Mouse (Mus musculus) midbrain, embryonic 13.5 days (tissue): ENCODE results near the gene Mapkapk2. TPM values are rescaled to one million over a fixed set of nuclear protein-coding genes. Genes with fewer than 3 reads are reported as not detected.
A peak's percentile ranks its signal among the peaks of the same experiment; 100 is the strongest.
"Not testable (repeated sequence)": the region's sequence is repeated elsewhere in the genome, so short reads cannot be mapped to it uniquely, and the experiment has no call there.

Experiments used
- ATAC-seq: fragments of 200-750 bp; cut with Nextera tagmentation; 2 replicates; pipeline ENCODE4 v1.8.0; 2017; ENCODE audit warnings: mild to moderate bottlenecking, moderate TSS enrichment, moderate library complexity
- H3K27ac ChIP-seq: fragments of 300-500 bp; sonication (generic); 2 replicates; pipeline ENCODE4 v1.5.1; 2015; ENCODE audit warnings: inconsistent platforms, mild to moderate bottlenecking, moderate library complexity
- H3K27me3 ChIP-seq: fragments of 300-500 bp; sonication (generic); 2 replicates; pipeline ENCODE4 v1.6.1; 2015; ENCODE audit warnings: mild to moderate bottlenecking, inconsistent platforms
- H3K36me3 ChIP-seq: fragments of 300-500 bp; sonication (generic); 2 replicates; pipeline ENCODE4 v1.6.1; 2015; ENCODE audit warnings: mild to moderate bottlenecking, inconsistent platforms
- H3K4me1 ChIP-seq: fragments of 300-500 bp; sonication (generic); replicated peaks from 2 replicates; pipeline ENCODE4 v1.6.1; 2015; ENCODE audit warnings: inconsistent platforms
- H3K4me2 ChIP-seq: fragments of 300-500 bp; sonication (generic); replicated peaks from 2 replicates; pipeline ENCODE4 v1.6.1; 2015; ENCODE audit warnings: moderate library complexity, mild to moderate bottlenecking, inconsistent platforms
- H3K4me3 ChIP-seq: fragments of 300-500 bp; sonication (generic); replicated peaks from 2 replicates; pipeline ENCODE4 v1.5.1; 2015; ENCODE audit warnings: mild to moderate bottlenecking, inconsistent platforms
- H3K9ac ChIP-seq: fragments of 300-500 bp; sonication (generic); replicated peaks from 2 replicates; pipeline ENCODE4 v1.6.1; 2015; ENCODE audit warnings: mild to moderate bottlenecking, inconsistent platforms
- H3K9me3 ChIP-seq: fragments of 300-500 bp; sonication (generic); 2 replicates; pipeline ENCODE4 v1.6.1; 2016; ENCODE audit warnings: mild to moderate bottlenecking, inconsistent platforms
- WGBS: fragments of 180-500 bp; shearing (Covaris S2); methylation state at CpG from one replicate; pipeline ENCODE4 v1.1.7; 2015; 5-methylcytosine and 5-hydroxymethylcytosine counted together
- polyA plus RNA-seq: library from polyadenylated mRNA; unstranded; fragments of >200 nt; fragmentation: Nextera tagmentation; extraction: Ambion mirVana; gene quantifications from 2 replicates; pipeline ENCODE4 v1.2.1, GENCODE M21; 2015

Mapkapk2 gene
- 29.0 and 36.3 TPM in 2 replicates for polyA plus RNA-seq

GRCm38 (mm10) chr1:131097700-131098094 lies at the start of gene Mapkapk2:
Gene Mapkapk2 (minus strand): TSS chr1:131097826.
- Histone ChIP-seq H3K4me1 (peaks cover 42% of the 10 kb centered on the region), H3K9ac (peak within 1 kb of the TSS; percentile 95), H3K4me2 (peak within 1 kb of the TSS; percentile 74), H3K27me3 (no peaks in the 10 kb centered on the region), H3K36me3 (no peaks in the 10 kb centered on the region), H3K27ac (peak within 1 kb of the TSS; percentile 85), H3K9me3 (no peaks in the 10 kb centered on the region), H3K4me3 (peak within 1 kb of the TSS; percentile 93)
- peak; percentile 96 for ATAC-seq
- 0% methylated on average over 31 of the region's 32 CpGs for WGBS

GRCm38 (mm10) chr1:131146181-131146614 lies 48.6 kb upstream of the Mapkapk2 start:
- no peaks in the 10 kb centered on the region for H3K36me3 ChIP-seq
- no peaks in the 10 kb centered on the region for H3K9me3 ChIP-seq
- no peaks in the 10 kb centered on the region for H3K4me1 ChIP-seq
- H3K27ac ChIP-seq = no peak overlapping the region
- 87% methylated on average over 3 of the region's 3 CpGs for WGBS
- ATAC-seq = no peak
- H3K9ac ChIP-seq = no peak overlapping the region
- 0 out of 2 replicates have a peak, but pooled peaks cover 3% of the 10 kb centered on the region for H3K27me3 ChIP-seq
- H3K4me2 ChIP-seq = no peak overlapping the region
- H3K4me3 ChIP-seq = no peak overlapping the region

- H3K4me1 ChIP-seq, ATAC-seq, H3K36me3 ChIP-seq, H3K4me3 ChIP-seq, H3K9ac ChIP-seq, H3K9me3 ChIP-seq, H3K27ac ChIP-seq, H3K4me2 ChIP-seq, H3K27me3 ChIP-seq: not testable (repeated sequence)
- 89% methylated on average over 3 of the region's 3 CpGs for WGBS
Observed at GRCm38 (mm10) chr1:131145222-131145621, 47.6 kb upstream of the Mapkapk2 start.

GRCm38 (mm10) chr1:131142472-131142871 lies 44.8 kb upstream of the Mapkapk2 start:
- no peaks in the 10 kb centered on the region for H3K27me3 ChIP-seq
- no peak overlapping the region for H3K9ac ChIP-seq
- ATAC-seq = no peak
- no peak overlapping the region for H3K27ac ChIP-seq
- H3K9me3 ChIP-seq = no peaks in the 10 kb centered on the region
- 72% methylated on average over 1 of the region's 1 CpGs for WGBS
- H3K4me2 ChIP-seq = no peak overlapping the region
- H3K4me3 ChIP-seq = no peak overlapping the region
- no peaks in the 10 kb centered on the region for H3K36me3 ChIP-seq
- H3K4me1 ChIP-seq = peaks cover 8% of the 10 kb centered on the region

GRCm38 (mm10) chr1:131141449-131141848 lies 43.8 kb upstream of the Mapkapk2 start:
- WGBS = 76% methylated on average over 2 of the region's 2 CpGs
- Histone ChIP-seq H3K27ac (no peak overlapping the region), H3K4me1 (peaks cover 16% of the 10 kb centered on the region), H3K9ac (no peak overlapping the region), H3K27me3 (no peaks in the 10 kb centered on the region), H3K4me2 (no peak overlapping the region), H3K9me3 (no peaks in the 10 kb centered on the region), H3K36me3 (no peaks in the 10 kb centered on the region), H3K4me3 (no peak overlapping the region)
- ATAC-seq = no peak

GRCm38 (mm10) chr1:131139102-131140095 lies 41.8 kb upstream of the Mapkapk2 start:
- H3K4me1 ChIP-seq = peaks cover 37% of the 10 kb centered on the region
- peak overlapping the region; percentile 78; the same call in 1 of the 2 replicates for H3K4me3 ChIP-seq
- H3K27me3 ChIP-seq = no peaks in the 10 kb centered on the region
- peak overlapping the region; percentile 71 for H3K4me2 ChIP-seq
- WGBS = 72% methylated on average over 11 of the region's 11 CpGs
- H3K27ac ChIP-seq = no peak overlapping the region
- H3K9me3 ChIP-seq = no peaks in the 10 kb centered on the region
- no peak for ATAC-seq
- no peaks in the 10 kb centered on the region for H3K36me3 ChIP-seq
- no peak overlapping the region for H3K9ac ChIP-seq

GRCm38 (mm10) chr1:131138191-131139016 lies 40.8 kb upstream of the Mapkapk2 start, which contains the start of gene Dyrk3:
Gene Dyrk3 (minus strand): TSS chr1:131138340.
- H3K4me3 ChIP-seq = peak within 1 kb of the TSS; percentile 78
- peak within 1 kb of the TSS; percentile 82 for H3K9ac ChIP-seq
- H3K27me3 ChIP-seq = no peaks in the 10 kb centered on the region
- H3K27ac ChIP-seq = peak within 1 kb of the TSS; percentile 97
- H3K36me3 ChIP-seq = no peaks in the 10 kb centered on the region
- peak; percentile 97 for ATAC-seq
- peaks cover 45% of the 10 kb centered on the region for H3K4me1 ChIP-seq
- 6% methylated on average over 49 of the region's 49 CpGs for WGBS
- peak within 1 kb of the TSS; percentile 71 for H3K4me2 ChIP-seq
- no peaks in the 10 kb centered on the region for H3K9me3 ChIP-seq

- H3K27me3 ChIP-seq = no peaks in the 10 kb centered on the region
- peak overlapping the region; percentile 82 for H3K9ac ChIP-seq
- H3K4me2 ChIP-seq = peak overlapping the region; percentile 71
- H3K9me3 ChIP-seq = no peaks in the 10 kb centered on the region
- 1% methylated on average over 27 of the region's 36 CpGs for WGBS
- peak overlapping the region; percentile 78 for H3K4me3 ChIP-seq
- peak; percentile 95 for ATAC-seq
- peak overlapping the region; percentile 97 for H3K27ac ChIP-seq
- peaks cover 1% of the 10 kb centered on the region for H3K36me3 ChIP-seq
- peaks cover 49% of the 10 kb centered on the region for H3K4me1 ChIP-seq
Observed at GRCm38 (mm10) chr1:131137717-131138118, 40.1 kb upstream of the Mapkapk2 start.

- peak overlapping the region; percentile 59 for H3K9ac ChIP-seq
- peaks cover 7% of the 10 kb centered on the region for H3K36me3 ChIP-seq
- peak overlapping the region; percentile 78 for H3K4me3 ChIP-seq
- peak overlapping the region; percentile 49 for H3K27ac ChIP-seq
- H3K4me2 ChIP-seq = peak overlapping the region; percentile 71
- peaks cover 49% of the 10 kb centered on the region for H3K4me1 ChIP-seq
- no peak for ATAC-seq
- 3% methylated on average over 5 of the region's 5 CpGs for WGBS
- H3K9me3 ChIP-seq = no peaks in the 10 kb centered on the region
- H3K27me3 ChIP-seq = no peaks in the 10 kb centered on the region
Observed at GRCm38 (mm10) chr1:131137111-131137510, 39.5 kb upstream of the Mapkapk2 start.

- no peak for ATAC-seq
- Histone ChIP-seq H3K27me3 (no peaks in the 10 kb centered on the region), H3K9ac (no peak overlapping the region; the same call in 1 of the 2 replicates), H3K4me2 (peak overlapping the region; percentile 71), H3K9me3 (no peaks in the 10 kb centered on the region), H3K36me3 (peaks cover 11% of the 10 kb centered on the region), H3K27ac (no peak overlapping the region), H3K4me1 (peaks cover 49% of the 10 kb centered on the region), H3K4me3 (peak overlapping the region; percentile 78)
- 82% methylated on average over 10 of the region's 10 CpGs for WGBS
Observed at GRCm38 (mm10) chr1:131135960-131136629, 38.5 kb upstream of the Mapkapk2 start.

GRCm38 (mm10) chr1:131134942-131135522 lies 37.4 kb upstream of the Mapkapk2 start:
- ATAC-seq = no peak
- no peaks in the 10 kb centered on the region for H3K27me3 ChIP-seq
- H3K4me1 ChIP-seq = peaks cover 49% of the 10 kb centered on the region
- H3K36me3 ChIP-seq = peaks cover 21% of the 10 kb centered on the region
- H3K27ac ChIP-seq = peak overlapping the region; percentile 66
- no peak overlapping the region for H3K9ac ChIP-seq
- WGBS = 46% methylated on average over 8 of the region's 8 CpGs
- 0 out of 2 replicates have a peak overlapping the region, but pooled peaks have one; percentile 1 for H3K4me3 ChIP-seq
- no peaks in the 10 kb centered on the region for H3K9me3 ChIP-seq
- H3K4me2 ChIP-seq = peak overlapping the region; percentile 71
